Mouse (Mus musculus): Measurements from ENCODE around the gene Mfsd2a.
A peak's percentile ranks its signal among the peaks of the same experiment; 100 is the strongest.

Gene Mfsd2a

DNA sequence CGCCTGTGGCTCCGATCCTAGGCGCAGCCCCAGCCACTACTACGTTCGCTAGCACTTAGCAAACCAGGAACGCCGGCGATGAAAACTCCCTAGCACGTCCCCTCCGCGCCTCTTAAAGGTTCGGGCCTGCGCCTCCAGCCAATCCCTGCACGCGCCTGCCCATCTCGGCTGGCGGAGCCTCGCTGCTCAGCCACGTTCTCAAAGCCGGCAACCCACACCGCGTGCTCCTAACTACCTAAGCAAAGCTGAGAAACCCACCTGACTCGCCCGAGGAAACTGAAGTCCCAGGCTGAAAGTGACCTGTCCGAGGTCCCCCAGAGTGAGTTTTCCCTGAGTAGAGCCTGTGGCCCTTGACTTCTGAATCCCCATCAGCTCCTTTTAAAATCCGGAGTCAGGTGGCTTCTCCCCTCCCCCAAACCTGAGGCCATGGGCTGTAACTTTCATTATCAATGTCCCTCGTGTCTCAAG, at the start of gene Mfsd2a:
Gene Mfsd2a, minus strand, starts transcription at position 89 of the 468 bp plus-strand sequence.
- DNase-seq (ENCODE audit: inconsistent age in 2 of 2, low spot score in 1 of 2): peak; percentile 67 to 82

DNA sequence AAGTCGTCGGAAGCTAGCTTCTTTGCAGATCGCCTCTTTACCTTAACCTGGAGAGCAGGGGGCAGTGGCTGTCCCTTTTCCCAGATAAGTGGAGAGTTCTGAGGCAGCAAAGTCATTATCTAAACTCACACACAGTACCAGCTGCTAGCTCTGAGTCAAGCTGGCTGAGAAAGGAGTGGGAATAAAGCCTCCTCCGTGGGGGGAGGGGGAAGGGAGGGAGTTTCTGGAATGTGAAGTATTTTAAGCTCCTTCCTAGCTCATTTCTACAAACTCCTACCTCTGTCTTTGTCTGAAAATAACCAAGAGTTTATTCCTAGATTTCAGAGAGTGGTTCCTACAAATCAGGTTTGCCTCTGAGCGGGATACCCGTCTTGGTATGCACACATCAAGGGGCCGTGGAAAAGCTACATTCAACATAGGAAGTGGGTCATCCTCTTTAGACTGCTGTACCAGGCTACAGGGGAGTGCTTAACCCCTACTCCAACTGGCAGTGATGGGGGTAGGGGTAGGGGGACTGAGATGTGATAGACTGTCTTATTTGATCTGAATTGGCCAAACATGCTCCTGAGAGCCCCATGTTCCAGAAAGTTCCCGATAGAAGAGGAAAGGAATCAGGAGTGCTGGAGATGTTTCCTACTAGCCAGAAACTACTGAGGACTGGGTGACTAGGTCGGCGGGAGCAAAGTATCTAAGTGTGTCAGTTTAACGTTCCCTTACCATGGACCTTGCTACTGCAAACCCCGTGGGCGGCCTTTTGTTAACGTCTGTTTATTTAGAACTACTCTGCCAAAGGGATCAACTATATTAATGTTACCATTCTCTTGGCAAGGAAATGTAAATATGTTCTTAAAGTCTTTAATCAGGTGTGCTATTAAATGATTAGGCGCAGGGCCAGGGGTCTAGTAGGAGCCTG, 44.3 kb upstream of the Mfsd2a start:
- DNase-seq (ENCODE audit: inconsistent age in 2 of 2, low spot score in 1 of 2): no peak

DNA sequence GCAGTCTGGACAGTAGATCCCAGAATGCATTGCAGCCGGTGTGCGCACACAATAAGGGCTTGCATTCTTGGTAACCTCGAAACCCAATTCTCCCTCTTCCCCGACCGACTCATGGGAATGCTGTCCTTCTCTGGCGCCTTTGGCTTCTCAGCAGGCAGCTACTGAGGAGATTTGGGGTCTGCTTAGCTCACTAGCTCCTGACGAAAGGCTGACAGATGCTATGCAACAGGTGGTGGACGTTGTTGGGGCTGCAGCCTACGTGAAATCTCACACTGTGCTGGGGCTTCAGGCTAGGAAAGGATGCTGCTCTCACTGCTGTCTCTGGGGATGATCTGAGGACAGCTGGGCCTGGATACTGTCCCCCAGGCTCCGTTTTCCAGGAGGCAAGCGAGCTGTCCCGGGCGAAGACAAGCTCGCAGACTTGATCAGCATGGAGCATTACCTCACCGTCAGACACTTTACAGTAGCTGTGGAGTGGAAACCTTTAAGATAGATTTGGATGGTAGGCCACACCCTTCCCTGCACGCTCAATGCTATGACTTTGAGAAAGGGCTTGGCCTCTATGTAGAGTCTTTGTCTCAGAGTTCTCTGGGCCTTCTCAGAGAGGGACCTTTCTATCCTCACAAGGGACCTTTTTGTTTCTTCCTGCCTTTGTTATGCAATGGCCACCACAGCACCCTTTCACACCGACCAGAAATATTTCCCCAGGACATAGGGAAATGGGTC, 39.8 kb upstream of the Mfsd2a start:
- DNase-seq (ENCODE audit: inconsistent age in 2 of 2, low spot score in 1 of 2): no peak

DNA sequence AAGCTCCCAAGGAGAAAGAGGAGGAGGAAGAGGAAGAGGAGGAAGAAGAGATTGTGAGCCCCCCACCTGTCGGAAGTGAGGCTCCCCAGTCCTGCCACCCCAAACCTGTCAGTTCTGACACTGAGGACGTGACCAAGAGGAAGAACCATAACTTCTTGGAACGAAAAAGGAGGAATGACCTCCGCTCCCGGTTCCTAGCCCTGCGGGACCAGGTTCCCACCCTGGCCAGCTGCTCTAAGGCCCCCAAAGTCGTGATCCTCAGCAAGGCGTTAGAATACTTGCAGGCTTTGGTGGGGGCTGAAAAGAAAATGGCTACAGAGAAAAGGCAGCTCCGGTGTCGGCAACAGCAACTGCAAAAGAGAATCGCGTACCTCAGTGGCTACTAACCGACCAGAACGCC, 39.1 kb upstream of the Mfsd2a start:
- no peak for DNase-seq (ENCODE audit: inconsistent age in 2 of 2, low spot score in 1 of 2)

DNA sequence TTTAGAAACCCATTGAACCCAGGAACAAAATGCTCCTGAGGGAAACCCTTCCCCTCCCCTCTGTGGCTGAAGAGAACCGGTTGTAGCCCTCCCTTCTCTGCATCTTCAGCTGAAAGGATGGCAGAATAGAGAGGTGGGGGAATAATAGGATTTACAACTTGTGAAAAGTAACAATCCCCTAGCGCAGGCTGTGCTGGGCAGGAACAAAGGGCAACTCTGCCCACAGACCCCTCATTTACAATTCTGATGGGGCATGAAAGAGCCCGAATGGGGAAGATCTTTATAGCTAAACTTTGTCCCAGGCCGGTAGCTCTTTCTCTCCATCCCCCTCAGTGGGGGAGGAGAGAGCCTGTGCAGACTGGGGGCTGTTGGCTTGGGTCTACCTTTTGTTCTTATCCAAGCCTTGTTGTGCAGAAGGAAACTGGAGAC, 38.3 kb upstream of the Mfsd2a start:
- DNase-seq (ENCODE audit: inconsistent age in 2 of 2, low spot score in 1 of 2): no peak

DNA sequence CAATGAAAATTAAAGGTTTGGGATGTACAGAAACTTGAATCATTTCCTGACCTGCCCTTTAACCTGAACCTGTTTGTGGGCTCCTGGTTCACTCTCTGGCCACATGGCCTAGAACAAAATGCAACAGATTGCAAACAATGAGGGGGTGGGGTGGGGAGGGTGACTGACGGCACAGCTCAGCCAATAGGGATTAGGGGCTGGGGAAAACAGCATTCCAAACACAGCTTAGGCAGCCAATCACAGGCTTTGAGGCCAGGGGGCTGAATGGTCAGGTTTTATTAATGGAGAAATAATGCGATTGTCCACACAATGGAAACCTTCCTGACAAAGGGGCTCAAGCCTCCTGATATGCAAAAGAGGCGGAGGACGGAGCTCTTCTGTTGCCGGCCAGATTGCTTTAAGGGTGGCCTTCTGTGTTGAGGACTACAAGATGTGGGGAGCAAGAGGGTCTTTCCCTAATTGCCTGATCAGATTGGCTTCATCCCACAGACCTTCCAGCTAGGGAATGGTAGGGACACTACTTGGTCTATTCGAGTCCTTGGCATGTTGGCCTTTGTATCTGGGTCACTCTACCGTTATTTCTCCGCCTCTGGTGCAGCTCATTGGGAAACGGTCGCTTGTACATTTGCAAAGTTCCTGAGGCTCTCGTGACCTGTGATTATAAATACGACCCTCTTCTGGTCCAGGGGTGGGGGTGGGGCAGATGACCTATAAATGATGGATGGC, 37.7 kb upstream of the Mfsd2a start:
- DNase-seq (ENCODE audit: inconsistent age in 2 of 2, low spot score in 1 of 2): no peak

DNA sequence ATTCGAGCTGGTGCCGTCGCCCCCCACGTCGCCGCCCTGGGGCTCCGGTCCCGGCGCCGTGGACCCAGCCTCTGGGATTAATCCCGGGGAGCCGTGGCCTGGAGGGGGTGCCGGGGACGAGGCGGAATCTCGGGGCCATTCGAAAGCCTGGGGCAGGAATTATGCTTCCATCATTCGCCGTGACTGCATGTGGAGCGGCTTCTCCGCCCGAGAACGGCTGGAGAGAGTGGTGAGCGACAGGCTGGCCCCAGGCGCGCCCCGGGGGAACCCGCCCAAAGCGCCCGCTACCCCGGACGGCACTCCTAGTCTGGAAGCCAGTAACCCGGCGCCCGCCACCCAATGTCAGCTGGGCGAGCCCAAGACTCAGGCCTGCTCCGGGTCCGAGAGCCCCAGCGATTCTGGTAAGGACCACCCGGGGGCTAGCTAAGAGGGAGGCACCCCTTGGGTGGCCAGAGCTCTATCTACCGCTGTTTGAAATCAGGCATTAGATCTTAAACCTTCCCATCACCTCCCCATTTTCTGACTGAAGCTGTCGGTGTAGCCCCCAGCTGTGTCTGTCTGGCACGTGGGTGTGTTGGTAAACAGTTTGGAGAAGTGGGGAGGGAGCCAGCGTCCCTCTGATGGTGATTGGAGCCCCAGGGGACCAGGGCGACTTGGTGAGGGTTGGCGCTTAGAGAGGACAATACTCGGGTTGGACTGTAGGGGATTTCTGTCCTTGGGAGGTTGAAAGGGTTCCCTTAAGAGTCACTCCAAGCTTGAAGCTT, 35.8 kb upstream of the Mfsd2a start:
- peak; percentile 16 to 47 for DNase-seq (ENCODE audit: inconsistent age in 2 of 2, low spot score in 1 of 2)

DNA sequence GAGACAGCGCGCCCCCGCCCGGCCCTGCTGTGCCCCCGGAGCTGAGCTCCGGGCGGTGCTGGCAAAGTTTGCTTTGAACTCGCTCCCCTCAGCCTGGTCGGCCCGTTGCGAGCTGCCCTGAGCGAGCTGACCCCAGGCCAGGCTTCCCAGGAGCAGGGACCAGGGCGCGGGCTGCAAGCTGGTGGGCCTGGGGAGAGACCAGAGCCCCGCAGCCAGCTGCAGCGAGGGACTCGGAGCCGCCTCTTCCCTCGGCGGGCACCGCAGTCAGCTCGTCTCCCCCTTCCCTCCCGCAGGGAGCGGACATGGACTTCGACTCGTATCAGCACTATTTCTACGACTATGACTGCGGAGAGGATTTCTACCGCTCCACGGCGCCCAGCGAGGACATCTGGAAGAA, 35.2 kb upstream of the Mfsd2a start:
- DNase-seq (ENCODE audit: inconsistent age in 2 of 2, low spot score in 1 of 2): peak; percentile 34 to 79

DNA sequence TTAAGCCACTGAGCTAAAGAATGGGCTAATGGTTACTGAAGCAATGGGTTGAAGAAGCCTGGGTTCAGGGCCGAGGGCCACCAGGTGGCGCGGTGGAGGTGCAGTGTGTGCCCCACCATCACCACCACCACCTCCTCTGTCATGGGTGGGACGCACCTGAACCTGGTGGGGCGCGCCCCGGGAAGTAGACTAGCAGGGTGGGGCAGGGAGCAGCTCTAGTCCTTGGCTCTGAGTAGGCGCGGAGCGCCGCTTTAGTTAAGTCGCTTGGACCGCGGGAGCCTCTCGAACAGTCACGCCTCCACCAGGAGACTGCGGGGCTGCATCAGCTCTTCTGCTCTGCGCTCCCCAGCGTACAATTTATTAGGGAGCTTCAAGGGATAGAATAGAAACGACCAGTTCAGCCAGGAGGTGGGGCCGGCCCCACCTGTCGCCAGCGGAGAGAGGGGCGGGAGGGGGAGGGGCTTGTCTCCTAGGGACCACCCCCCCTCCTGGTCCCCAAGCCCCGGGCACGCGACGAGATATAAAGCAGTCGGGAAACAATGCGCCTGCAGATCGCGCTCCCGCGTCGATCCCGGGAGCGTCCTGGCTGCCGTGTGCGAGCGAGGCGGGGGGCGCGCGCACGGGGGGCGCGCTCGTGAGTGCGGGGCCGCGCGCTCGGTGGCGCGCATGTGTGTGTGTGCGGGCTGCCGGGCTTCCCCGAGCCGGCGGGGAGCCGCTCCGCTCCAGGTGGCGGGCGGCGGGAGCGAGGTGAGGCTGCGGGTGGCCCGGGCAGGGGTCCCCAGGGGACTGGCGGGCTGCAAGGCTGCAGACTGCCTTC, 34.6 kb upstream of the Mfsd2a start, which contains the start of gene Mycl:
Gene Mycl, plus strand, starts transcription at position 249 of the 817 bp plus-strand sequence.
- peak; percentile 79 to 93 for DNase-seq (ENCODE audit: inconsistent age in 2 of 2, low spot score in 1 of 2)

DNA sequence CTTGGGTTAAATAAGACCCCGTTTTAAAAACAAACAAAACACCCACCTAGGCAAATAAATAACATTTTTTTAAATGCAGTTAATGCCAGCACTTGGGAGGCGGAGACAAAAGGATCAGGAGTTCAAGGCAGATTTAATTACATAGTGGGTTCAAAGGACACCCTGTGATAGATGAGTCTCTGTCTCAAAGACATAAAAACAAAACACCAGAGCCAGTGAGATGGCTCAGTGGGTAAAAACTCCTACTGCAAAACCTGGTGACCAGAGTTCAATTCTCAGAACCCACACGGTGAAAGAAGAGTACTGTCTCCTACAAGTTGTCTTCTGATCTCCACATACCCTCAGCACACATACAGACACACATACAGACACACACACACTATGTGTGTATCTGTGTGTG, 31.3 kb upstream of the Mfsd2a start:
- no peak for DNase-seq (ENCODE audit: inconsistent age in 2 of 2, low spot score in 1 of 2)

DNA sequence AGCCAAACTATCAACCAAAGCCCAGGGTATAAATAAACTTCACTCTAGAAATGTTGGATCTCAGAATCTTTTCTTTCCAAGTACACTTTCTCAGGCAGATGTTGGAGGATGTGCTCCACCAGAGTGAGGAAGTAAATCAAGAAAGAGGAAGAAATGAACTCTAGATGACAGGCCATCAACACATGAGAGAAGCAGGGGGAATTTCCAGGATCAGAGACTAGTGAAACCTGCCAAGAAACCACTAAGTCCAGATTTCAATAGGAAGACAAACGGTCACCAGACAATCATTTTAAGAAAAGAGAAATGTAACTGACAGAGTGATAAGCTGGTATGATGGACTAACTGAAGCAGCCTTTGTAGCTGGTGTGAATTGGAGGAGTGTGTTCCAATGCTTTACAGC, 30.2 kb upstream of the Mfsd2a start:
- DNase-seq (ENCODE audit: inconsistent age in 2 of 2, low spot score in 1 of 2): no peak

DNA sequence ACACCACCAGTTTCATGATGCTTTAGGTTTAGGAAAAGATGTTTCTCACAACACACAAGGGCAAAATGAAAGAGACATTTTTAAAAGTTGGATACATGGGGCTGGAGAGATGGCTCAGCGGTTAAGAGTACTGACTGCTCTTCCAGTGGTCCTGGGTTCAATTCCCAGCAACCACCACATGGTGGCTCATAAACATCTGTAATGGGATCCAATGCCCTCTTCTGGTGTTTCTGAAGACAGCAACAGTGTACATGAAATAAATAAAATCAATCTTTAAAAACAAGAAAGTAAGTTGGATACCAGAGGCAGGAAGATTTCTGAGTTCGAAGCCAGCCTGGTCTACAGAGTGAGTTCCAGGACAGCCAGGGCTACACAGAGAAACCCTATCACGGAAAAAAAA, 27.0 kb upstream of the Mfsd2a start:
- DNase-seq (ENCODE audit: inconsistent age in 2 of 2, low spot score in 1 of 2): peak in 1 of 2 experiments; percentile 51

DNA sequence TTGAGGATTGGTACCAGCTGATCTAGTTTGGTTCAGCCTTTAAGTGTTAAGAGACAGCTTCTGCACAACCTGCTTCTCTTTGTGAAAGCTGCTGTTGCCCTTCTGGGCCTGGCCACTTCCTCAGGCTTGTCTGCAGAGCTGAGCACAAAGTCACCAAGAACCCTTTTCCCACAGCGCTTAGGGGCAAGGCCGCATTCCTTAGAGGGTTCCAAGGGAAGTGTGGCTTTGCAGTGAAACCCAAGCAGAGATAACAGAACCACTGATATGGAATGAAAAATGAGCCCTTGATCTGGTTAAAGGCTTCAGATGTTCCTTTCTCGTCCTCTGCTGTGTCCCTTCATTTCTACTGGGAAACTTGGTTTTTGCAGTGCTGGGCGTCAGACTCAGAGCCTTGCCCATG, 26.4 kb upstream of the Mfsd2a start:
- DNase-seq (ENCODE audit: inconsistent age in 2 of 2, low spot score in 1 of 2): peak; percentile 34 to 65

DNA sequence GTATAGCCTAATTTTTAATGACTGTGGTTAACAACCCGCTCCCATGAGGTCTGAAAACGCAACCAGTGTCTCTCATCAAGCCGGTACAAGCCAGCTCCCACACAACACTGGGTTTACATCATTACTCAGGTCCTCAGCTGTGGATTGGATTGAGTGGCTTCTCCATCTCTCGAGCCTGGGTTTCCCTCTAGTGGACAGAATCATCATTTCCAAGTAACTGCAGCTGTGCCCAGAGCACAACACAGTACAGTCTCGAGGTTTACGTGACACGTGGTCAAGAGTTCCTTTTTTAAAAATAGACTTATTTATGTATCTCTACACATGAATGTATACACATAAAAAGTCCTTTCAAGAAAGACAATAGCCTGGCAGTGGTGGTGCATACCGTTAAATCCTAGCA, 24.1 kb upstream of the Mfsd2a start:
- DNase-seq (ENCODE audit: inconsistent age in 2 of 2, low spot score in 1 of 2): peak; percentile 58 to 85

DNA sequence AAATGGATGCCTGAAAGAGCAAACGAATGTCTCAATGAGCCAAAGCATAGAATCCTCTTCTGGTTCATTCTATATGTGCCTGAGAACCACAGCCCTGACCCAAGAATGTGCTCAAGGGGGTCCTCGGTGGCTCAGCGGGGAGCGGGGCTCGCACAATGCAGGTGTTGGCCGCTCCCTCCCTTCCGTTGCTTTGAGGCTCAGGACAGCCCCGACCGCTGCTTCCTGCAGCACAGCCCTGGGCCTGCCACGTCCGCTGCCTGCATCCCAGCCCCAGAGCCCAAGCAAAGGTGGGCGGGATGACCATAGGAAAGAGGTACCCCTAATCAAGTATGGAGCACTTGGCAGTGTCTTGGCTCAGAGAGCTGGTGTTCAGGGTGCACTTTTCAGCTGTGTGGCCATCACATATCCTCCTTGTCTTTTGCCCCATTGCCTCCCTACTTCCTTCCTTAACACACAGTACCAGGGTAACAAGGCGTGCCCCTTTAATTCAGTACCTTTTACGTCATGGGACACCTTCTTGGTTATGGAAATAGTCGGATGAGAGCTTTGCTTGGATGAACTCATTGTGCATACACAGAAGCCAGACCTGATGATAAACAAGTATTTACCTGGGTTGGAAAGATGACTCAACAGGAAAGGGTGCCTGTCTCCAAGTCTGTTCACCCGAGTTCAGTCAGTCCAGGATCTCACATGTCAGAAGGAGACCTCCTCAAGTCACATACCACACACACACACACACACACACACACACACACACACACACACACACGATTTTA, 22.7 kb upstream of the Mfsd2a start:
- no peak for DNase-seq (ENCODE audit: inconsistent age in 2 of 2, low spot score in 1 of 2)

DNA sequence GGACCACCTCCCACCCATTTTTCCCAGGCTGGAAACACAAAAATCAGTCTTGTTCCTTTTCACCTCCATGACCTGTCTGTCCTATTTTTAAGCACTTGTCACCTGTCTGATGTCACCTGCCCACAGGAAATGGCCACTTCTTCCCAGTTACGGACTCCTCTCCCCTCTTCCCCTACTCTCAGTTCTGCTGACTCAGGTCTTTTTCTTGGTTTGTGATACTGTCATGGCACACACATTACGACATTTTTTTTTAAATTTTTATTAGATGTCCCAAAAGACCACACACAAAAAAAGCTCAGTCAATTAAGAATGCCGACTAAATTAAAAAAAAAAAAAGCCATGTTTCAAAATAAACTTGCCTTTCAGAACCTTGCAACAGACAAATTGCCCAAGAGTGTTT, 21.5 kb upstream of the Mfsd2a start:
- no peak for DNase-seq (ENCODE audit: inconsistent age in 2 of 2, low spot score in 1 of 2)

DNA sequence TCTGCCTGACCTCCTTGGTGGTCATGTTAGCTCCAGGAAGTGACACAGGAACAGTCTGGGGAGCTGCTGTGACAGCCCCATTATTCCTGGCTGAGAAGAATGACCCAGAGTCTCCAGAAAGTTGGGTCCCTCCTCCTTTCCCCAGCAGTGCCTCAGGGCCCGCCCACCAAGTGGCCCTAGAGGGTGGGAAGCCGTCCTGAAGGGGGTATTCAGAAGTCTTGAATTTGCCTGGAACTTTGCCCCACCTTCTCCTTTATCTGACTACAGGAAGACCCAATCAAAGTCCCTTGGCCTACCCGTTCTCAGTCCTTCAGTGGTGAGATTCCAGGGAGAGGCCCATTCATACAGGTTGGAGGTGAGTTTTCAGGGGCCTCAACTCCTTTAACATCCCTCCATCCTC, 20.9 kb upstream of the Mfsd2a start:
- no peak for DNase-seq (ENCODE audit: inconsistent age in 2 of 2, low spot score in 1 of 2)

DNA sequence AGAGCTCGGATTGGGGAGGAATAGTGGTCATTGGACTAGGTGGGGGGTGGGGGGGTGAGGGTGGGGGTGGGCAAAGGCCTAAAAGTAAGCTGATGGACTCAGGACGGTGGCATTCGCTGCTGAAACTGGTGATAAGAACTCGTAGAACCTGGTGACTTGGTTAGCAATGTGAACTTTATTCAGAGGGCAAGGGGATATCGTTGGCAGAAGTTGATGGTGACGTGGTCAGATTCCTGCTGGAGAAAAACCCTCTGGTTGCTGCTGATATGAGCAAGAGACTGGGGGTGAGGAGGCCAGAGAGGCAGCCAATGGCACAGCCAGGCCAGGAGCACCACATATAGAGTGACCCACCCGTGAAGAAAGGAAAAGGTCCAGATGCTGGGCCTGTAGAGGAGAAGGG, 20.2 kb upstream of the Mfsd2a start:
- DNase-seq (ENCODE audit: inconsistent age in 2 of 2, low spot score in 1 of 2): no peak

DNA sequence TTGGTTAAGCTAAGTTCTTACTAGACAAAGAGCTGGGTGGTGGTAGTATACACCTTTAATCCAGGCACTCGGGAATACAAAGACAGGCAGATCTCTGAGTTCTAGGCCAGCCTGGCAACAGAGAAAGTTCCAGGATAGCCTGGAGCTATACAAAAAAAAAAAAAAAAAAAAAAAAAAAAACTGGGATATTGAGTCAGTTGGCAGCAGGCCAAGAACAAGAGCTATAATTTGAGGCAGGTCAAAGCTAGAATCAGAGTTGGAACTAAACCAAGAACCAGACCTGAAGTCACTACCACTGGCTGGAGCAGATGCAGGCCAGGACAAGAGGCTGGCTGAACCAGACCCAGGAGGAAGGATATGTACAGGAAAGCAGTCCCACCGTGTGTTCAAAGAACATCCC, 19.7 kb upstream of the Mfsd2a start:
- DNase-seq (ENCODE audit: inconsistent age in 2 of 2, low spot score in 1 of 2): no peak

Data from adrenal gland, adult (tissue).